Mouse (Mus musculus) C2C12 (cell line): ENCODE data around the gene Ssb.

Experiments used
- CTCF ChIP-seq: IDR thresholded peaks from one replicate; pipeline ENCODE4 v1.5.1; 2011; ENCODE audit not compliant: control insufficient read depth, insufficient read depth, insufficient read length
- MAX ChIP-seq: IDR thresholded peaks from one replicate; pipeline ENCODE4 v1.6.1; 2011; ENCODE audit warnings: mild to moderate bottlenecking, control low read depth
- MYOG ChIP-seq: IDR thresholded peaks from one replicate; pipeline ENCODE4 v1.6.1; 2011; ENCODE audit not compliant: control insufficient read depth, insufficient read length; ENCODE audit errors: extremely low read depth
- USF1 ChIP-seq: IDR thresholded peaks from one replicate; pipeline ENCODE4 v1.6.1; 2011; ENCODE audit warnings: low read depth, mild to moderate bottlenecking, control low read depth, moderate library complexity

DNA sequence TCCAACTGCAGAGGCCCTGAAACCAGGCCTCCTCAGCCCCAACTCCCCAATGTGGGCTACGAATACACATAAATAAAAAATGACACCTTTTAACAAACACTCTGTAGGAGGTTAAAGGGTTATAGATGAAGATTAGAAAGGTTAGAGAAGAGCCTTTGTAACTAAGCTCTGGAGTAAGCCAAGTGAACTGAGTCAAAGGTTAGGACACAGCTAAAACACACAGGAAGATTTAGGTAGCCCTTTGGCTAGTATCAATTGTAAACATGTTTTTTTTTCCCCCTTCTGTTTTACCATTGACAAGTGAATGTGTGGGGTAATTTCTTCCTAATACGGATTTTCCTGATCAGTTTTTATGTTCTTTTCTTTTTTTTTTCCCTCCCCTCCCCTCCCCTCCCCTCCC, 51.4 kb downstream of the Ssb start:
- TF ChIP-seq CTCF (no peak), USF1 (no peak), MAX (no peak), MYOG (no peak)
